Mouse (Mus musculus) naive thymus-derived CD4-positive, alpha-beta T cell, adult 2 months (primary cell): ENCODE data around the gene Vmn2r47.
"Not testable (repeated sequence)": the region's sequence is repeated elsewhere in the genome, so short reads cannot be mapped to it uniquely, and the experiment has no call there.

ENCODE experiments used
- DNase-seq: peaks from one replicate; pipeline ENCODE4 v3.0.0-alpha.2; 2011; ENCODE audit warnings: low read depth

The Vmn2r47 gene

GRCm38 (mm10) chr7:9841225-9841624 is at the start of gene Vmn2r47:
Gene Vmn2r47 (minus strand): TSS chr7:9841325.
- DNase-seq: not testable (repeated sequence)

DNA sequence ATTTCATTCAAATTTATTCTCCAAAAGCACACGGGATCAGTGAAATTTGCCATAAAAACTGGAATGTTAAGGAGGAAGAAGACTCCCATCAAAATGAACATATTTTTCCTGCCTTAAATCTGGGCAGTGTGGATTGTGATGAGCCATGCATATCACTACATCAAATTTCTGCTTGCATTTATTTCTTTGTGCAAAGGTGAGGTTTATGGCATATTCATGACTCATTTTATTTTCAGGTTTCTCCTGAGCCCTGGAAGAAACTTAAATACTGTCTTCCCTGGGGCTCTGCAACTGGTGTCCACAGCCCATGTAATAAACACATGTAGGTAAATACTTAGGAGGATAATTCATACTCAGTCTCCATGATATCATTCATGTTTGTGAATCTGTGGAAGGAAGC is 70.7 kb downstream of the Vmn2r47 start, which contains the start of gene Vmn2r46:
TSS of gene Vmn2r46 (minus strand) at position 101 of the 400 bp plus-strand sequence.
- not testable (repeated sequence) for DNase-seq
